Mouse (Mus musculus): ENCODE results near the gene Bdkrb2. TPM values are rescaled to one million over a fixed set of nuclear protein-coding genes. Genes with fewer than 3 reads are reported as not detected.

Bdkrb2 gene
- polyA plus RNA-seq, 1 experiment from 2014 or later, result 0.05 TPM

DNA sequence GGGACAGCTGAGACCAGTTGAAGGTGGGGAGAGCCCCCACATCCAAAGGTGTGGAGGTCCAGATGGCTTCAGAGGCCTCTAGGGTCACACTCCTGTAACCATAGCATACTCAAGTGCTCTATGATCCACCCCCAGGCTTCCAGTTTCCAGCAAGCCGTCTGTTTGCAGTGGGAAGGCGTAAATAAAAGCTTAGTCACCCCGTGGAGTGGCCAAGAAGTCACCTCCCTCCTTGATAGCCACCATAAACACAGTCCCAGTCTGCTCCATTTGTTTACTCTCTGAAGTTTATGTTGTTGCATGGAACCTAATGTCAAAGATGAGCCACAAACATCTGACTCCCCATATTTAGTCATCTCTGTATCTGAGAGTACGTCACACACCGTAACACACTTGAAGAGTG is 25.9 kb upstream of the Bdkrb2 start:
- H3K9ac ChIP-seq (replicated peaks), result no peak overlapping the region
- no peak for TF ChIP-seq EP300 (IDR thresholded peaks at IDR 0.05; ENCODE audit: low read depth)
- TF ChIP-seq CTCF (IDR thresholded peaks at IDR 0.05; ENCODE audit: low read depth), result no peak
- no peak overlapping the region for H3K4me3 ChIP-seq (ENCODE audit: low read depth, low read length)
- no peaks in the 10 kb centered on the region for H3K27me3 ChIP-seq (ENCODE audit: insufficient read depth, low read length)
- H3K27ac ChIP-seq (ENCODE audit: low read depth), result no peak overlapping the region
- no peaks in the 10 kb centered on the region for H3K9me3 ChIP-seq (ENCODE audit: low read length)
- H3K36me3 ChIP-seq (replicated peaks; ENCODE audit: insufficient read depth, low read length), result no peaks in the 10 kb centered on the region
- H3K4me2 ChIP-seq (ENCODE audit: low read depth, low read length), result no peak overlapping the region
- 49% methylated on average over 5 of the region's 5 CpGs for WGBS (ENCODE audit: insufficient replicate concordance)
- 0 out of 2 replicates have a peak, but pooled peaks cover 3% of the 10 kb centered on the region for H3K4me1 ChIP-seq (ENCODE audit: insufficient read depth)
- no peak for ATAC-seq
- no peak for DNase-seq

DNA sequence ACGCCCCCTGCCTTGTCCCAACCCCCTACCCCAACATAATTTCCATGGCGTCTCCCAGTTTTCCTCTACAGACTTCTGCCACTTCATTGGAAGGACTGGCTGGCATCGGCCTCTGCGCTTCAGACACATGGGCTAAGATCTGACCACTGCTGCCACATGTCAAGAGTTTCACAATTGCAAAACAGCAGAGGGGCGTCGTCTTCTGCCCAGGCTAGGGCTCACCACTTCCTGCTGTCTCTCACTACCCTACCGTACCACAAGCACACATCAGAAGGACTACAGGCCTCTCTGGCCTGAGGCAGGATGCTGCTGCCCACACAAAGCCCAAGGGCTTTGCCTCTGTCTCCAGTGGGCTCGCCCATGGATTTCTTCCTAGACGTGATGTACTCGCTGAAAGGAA is 23.4 kb upstream of the Bdkrb2 start:
- H3K4me2 ChIP-seq (ENCODE audit: low read depth, low read length), result no peak overlapping the region
- WGBS (ENCODE audit: insufficient replicate concordance), result 57% methylated on average over 10 of the region's 10 CpGs

DNA sequence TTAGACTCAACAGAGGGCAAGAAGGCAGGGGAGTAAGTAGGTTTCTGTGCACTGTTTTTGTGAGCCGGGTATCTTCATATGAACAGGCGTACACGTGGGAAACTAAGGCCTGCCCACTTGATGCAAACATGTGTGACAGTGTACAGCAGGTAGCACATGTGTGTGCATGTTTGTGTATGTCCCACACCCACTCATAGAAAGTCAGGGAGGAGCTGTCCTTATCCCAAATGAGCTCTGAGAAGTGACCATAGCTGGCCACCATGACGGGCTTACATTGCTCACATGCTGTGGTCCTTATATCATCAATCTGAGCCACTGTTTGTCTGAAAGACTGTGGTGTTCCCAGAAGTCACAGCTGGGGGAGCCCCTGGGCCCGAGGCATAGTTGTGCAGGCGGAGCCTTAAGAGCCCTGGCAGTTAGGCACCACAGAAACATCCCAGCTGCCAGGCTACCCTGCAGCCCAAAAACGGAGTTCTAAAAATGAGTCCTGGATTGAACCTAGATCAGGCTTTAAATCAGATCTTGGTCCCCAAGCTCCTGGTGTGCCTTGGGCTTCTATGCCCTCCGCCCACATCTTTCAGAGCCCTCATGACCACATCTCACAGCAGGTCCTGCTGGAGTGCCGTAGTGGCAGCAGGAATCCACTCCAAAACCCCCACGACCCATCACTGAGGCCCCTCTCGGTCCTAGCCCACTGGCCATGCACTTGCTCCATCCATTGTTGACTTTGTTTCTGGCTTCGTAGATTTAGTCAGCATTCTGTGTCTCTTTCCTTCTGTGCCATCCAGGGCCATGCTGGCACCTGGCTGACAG is 21.2 kb upstream of the Bdkrb2 start:
- Histone ChIP-seq H3K4me2 (ENCODE audit: low read depth, low read length) (no peak overlapping the region), H3K27me3 (ENCODE audit: insufficient read depth, low read length) (no peaks in the 10 kb centered on the region), H3K9me3 (ENCODE audit: low read length) (no peaks in the 10 kb centered on the region), H3K4me1 (ENCODE audit: insufficient read depth) (peaks cover 6% of the 10 kb centered on the region), H3K36me3 (replicated peaks; ENCODE audit: insufficient read depth, low read length) (no peaks in the 10 kb centered on the region), H3K9ac (replicated peaks) (no peak overlapping the region), H3K27ac (ENCODE audit: low read depth) (no peak overlapping the region), H3K4me3 (ENCODE audit: low read depth, low read length) (no peak overlapping the region)
- ATAC-seq, result no peak
- TF ChIP-seq CTCF (IDR thresholded peaks at IDR 0.05; ENCODE audit: low read depth) (no peak), EP300 (IDR thresholded peaks at IDR 0.05; ENCODE audit: low read depth) (no peak)
- no peak for DNase-seq
- WGBS (ENCODE audit: insufficient replicate concordance), result 67% methylated on average over 12 of the region's 12 CpGs

More for the DNA sequence above, 23.4 kb upstream of the Bdkrb2 start:
- ATAC-seq (peak; percentile 33; the same call in 1 of the 2 replicates), DNase-seq (no peak)
- H3K4me1 ChIP-seq (ENCODE audit: insufficient read depth), result 0 out of 2 replicates have a peak, but pooled peaks cover 3% of the 10 kb centered on the region
- no peak for TF ChIP-seq EP300 (IDR thresholded peaks at IDR 0.05; ENCODE audit: low read depth)
- no peak for TF ChIP-seq CTCF (IDR thresholded peaks at IDR 0.05; ENCODE audit: low read depth)
- H3K9ac ChIP-seq (replicated peaks), result no peak overlapping the region
- no peaks in the 10 kb centered on the region for H3K36me3 ChIP-seq (replicated peaks; ENCODE audit: insufficient read depth, low read length)
- H3K27me3 ChIP-seq (ENCODE audit: insufficient read depth, low read length), result no peaks in the 10 kb centered on the region
- H3K9me3 ChIP-seq (ENCODE audit: low read length), result no peaks in the 10 kb centered on the region
- H3K27ac ChIP-seq (ENCODE audit: low read depth), result no peak overlapping the region
- H3K4me3 ChIP-seq (ENCODE audit: low read depth, low read length), result no peak overlapping the region

DNA sequence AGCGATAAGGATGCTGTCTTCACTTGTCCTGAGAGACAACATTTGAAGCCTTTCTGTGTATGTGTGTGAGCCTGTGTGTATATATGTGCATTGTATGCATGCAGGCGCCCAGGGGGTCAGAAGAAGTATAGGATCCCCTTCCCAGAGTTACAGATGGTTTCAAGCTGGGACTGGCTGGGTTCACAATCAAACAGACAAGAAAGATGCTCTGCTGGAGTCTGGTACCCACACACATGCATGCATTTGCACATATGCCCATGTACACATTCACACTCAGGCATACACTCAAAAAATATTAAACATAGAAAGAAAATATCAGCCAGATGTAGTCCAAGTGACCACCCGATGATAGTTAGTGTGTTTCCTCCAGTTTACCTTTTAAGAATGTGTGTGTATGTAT is 20.5 kb upstream of the Bdkrb2 start:
- Histone ChIP-seq H3K4me2 (ENCODE audit: low read depth, low read length) (no peak overlapping the region), H3K9ac (replicated peaks) (no peak overlapping the region), H3K4me3 (ENCODE audit: low read depth, low read length) (no peak overlapping the region), H3K27me3 (ENCODE audit: insufficient read depth, low read length) (no peaks in the 10 kb centered on the region), H3K4me1 (ENCODE audit: insufficient read depth) (peaks cover 7% of the 10 kb centered on the region), H3K36me3 (replicated peaks; ENCODE audit: insufficient read depth, low read length) (no peaks in the 10 kb centered on the region), H3K27ac (ENCODE audit: low read depth) (no peak overlapping the region), H3K9me3 (ENCODE audit: low read length) (no peaks in the 10 kb centered on the region)
- ATAC-seq, result no peak
- DNase-seq, result no peak
- TF ChIP-seq CTCF (IDR thresholded peaks at IDR 0.05; ENCODE audit: low read depth) (no peak), EP300 (IDR thresholded peaks at IDR 0.05; ENCODE audit: low read depth) (no peak)
- WGBS (ENCODE audit: insufficient replicate concordance), result 78% methylated on average over 3 of the region's 3 CpGs

DNA sequence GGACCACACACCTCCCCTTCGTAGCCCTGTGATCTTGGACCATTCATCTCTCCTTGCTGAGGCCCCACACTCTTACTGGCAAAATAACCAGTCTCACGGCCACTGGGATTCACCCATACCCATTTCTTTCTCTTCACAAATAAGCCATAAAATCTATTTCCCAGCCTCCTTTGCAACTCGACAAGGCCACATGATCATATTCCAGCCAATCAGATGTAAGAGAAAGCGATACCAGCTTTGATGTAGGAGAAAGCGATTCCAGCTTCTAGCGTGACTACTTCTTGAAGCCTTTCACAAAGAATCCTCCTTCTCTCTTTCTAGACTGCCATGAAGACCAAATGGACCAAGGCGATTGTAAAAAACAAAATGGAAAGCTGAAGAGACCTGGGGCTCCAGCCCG is 19.9 kb upstream of the Bdkrb2 start:
- WGBS (ENCODE audit: insufficient replicate concordance), result 70% methylated on average over 8 of the region's 8 CpGs

DNA sequence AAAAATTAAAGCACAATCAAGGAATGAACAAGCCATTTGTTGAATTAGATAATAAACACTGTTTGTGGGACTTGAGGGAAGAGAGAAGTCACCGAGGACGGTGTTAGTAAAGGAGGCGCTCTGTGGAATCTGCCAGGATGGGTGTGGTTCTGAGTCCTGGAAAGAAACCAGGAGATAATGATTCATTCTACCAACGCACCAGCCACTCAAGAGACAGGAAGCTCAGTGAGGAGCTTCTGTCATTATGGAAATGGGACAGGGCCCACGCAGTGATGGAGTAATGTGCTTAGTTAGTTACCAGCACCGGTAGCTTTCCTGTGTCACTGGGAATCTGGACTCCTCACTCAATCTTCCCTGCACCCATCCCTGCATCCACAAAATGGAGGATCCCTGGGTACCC is 19.3 kb upstream of the Bdkrb2 start:
- Histone ChIP-seq H3K36me3 (replicated peaks; ENCODE audit: insufficient read depth, low read length) (no peaks in the 10 kb centered on the region), H3K27ac (ENCODE audit: low read depth) (no peak overlapping the region), H3K4me2 (ENCODE audit: low read depth, low read length) (no peak overlapping the region), H3K4me3 (ENCODE audit: low read depth, low read length) (no peak overlapping the region), H3K4me1 (ENCODE audit: insufficient read depth) (peaks cover 7% of the 10 kb centered on the region), H3K9me3 (ENCODE audit: low read length) (no peaks in the 10 kb centered on the region), H3K27me3 (ENCODE audit: insufficient read depth, low read length) (no peaks in the 10 kb centered on the region), H3K9ac (replicated peaks) (no peak overlapping the region)
- ATAC-seq (no peak), DNase-seq (no peak)
- TF ChIP-seq CTCF (IDR thresholded peaks at IDR 0.05; ENCODE audit: low read depth) (no peak), EP300 (IDR thresholded peaks at IDR 0.05; ENCODE audit: low read depth) (no peak)
- 58% methylated on average over 6 of the region's 6 CpGs for WGBS (ENCODE audit: insufficient replicate concordance)

More for the DNA sequence above, 19.9 kb upstream of the Bdkrb2 start:
- H3K9me3 ChIP-seq (ENCODE audit: low read length), result no peaks in the 10 kb centered on the region
- H3K27ac ChIP-seq (ENCODE audit: low read depth), result no peak overlapping the region
- no peaks in the 10 kb centered on the region for H3K27me3 ChIP-seq (ENCODE audit: insufficient read depth, low read length)
- DNase-seq, result no peak
- H3K4me3 ChIP-seq (ENCODE audit: low read depth, low read length), result no peak overlapping the region
- H3K9ac ChIP-seq (replicated peaks), result no peak overlapping the region
- TF ChIP-seq EP300 (IDR thresholded peaks at IDR 0.05; ENCODE audit: low read depth) (no peak), CTCF (IDR thresholded peaks at IDR 0.05; ENCODE audit: low read depth) (no peak)
- H3K36me3 ChIP-seq (replicated peaks; ENCODE audit: insufficient read depth, low read length), result no peaks in the 10 kb centered on the region
- no peak for ATAC-seq
- H3K4me1 ChIP-seq (ENCODE audit: insufficient read depth), result peaks cover 7% of the 10 kb centered on the region
- no peak overlapping the region for H3K4me2 ChIP-seq (ENCODE audit: low read depth, low read length)

All from liver, postnatal 0 days (tissue).